Mouse (Mus musculus) heart, embryonic 14.5 days (tissue): ENCODE measurements at regions not wholly inside any gene's neighbourhood (a gene's known extent, or its start where the extent isn't known, plus 50 kb on each side); places are given as distances from the start of the nearest gene placed in this dataset.

ENCODE experiments used
- ATAC-seq: fragments of 200-750 bp; cut with Nextera tagmentation; 2 replicates; pipeline ENCODE4 v1.8.0; 2017; ENCODE audit warnings: low read depth, moderate TSS enrichment; ENCODE audit not compliant: insufficient number of reproducible peaks, insufficient read depth, low FRiP score
- H3K27ac ChIP-seq, 2 experiments: fragments of 200-500 bp in 1 of 2; fragments of 300-500 bp in 1 of 2; sonication (generic) in 1 of 2; replicated peaks in 1 of 2; 2 replicates each; pipeline ENCODE4 v1.5.1; 2012 to 2014; ENCODE audit warnings: low read depth in 2 of 2, low read length in 2 of 2, control low read depth in 1 of 2, mild to moderate bottlenecking in 1 of 2, mixed read lengths in 1 of 2; ENCODE audit not compliant: control insufficient read depth in 1 of 2, insufficient read depth in 1 of 2
- H3K27me3 ChIP-seq: fragments of 300-500 bp; sonication (generic); 2 replicates; pipeline ENCODE4 v1.6.1; 2014; ENCODE audit warnings: mild to moderate bottlenecking, low read length, control low read depth; ENCODE audit not compliant: control insufficient read depth, insufficient read depth
- H3K36me3 ChIP-seq: fragments of 300-500 bp; sonication (generic); 2 replicates; pipeline ENCODE4 v1.6.1; 2014; ENCODE audit warnings: mild to moderate bottlenecking, control low read depth, low read length, mixed read lengths; ENCODE audit not compliant: control insufficient read depth, insufficient read depth
- H3K4me1 ChIP-seq, 2 experiments: fragments of 200-500 bp in 1 of 2; fragments of 300-500 bp in 1 of 2; sonication (generic) in 1 of 2; 2 replicates each; pipeline ENCODE4 v1.6.1; 2012 to 2014; ENCODE audit warnings: low read length in 2 of 2, control low read depth in 1 of 2, mixed read lengths in 1 of 2; ENCODE audit not compliant: control insufficient read depth in 2 of 2, insufficient read depth in 2 of 2
- H3K4me2 ChIP-seq: fragments of 300-500 bp; sonication (generic); 2 replicates; pipeline ENCODE4 v1.6.1; 2014; ENCODE audit warnings: mild to moderate bottlenecking, low read length
- H3K4me3 ChIP-seq, 2 experiments: fragments of 200-500 bp in 1 of 2; fragments of 300-500 bp in 1 of 2; sonication (generic) in 1 of 2; 2 replicates each; pipeline ENCODE4 v1.5.1; 2012 to 2014; ENCODE audit warnings: low read length in 2 of 2, mild to moderate bottlenecking in 2 of 2, control low read depth in 1 of 2, low read depth in 1 of 2, moderate library complexity in 1 of 2; ENCODE audit not compliant: control insufficient read depth in 1 of 2, insufficient read depth in 1 of 2
- H3K9ac ChIP-seq: fragments of 300-500 bp; sonication (generic); 2 replicates; pipeline ENCODE4 v1.6.1; 2014; ENCODE audit warnings: mild to moderate bottlenecking, low read length
- H3K9me3 ChIP-seq: fragments of 300-500 bp; sonication (generic); 2 replicates; pipeline ENCODE4 v1.6.1; 2016; ENCODE audit warnings: low read length, control low read depth; ENCODE audit not compliant: control insufficient read depth
- WGBS: fragments of 180-500 bp; shearing (Covaris S2); extraction: QIAGEN DNeasy Blood & Tissue Kit; methylation state at CpG from one replicate; pipeline ENCODE4 v1.1.7; 2014; 5-methylcytosine and 5-hydroxymethylcytosine counted together

DNA sequence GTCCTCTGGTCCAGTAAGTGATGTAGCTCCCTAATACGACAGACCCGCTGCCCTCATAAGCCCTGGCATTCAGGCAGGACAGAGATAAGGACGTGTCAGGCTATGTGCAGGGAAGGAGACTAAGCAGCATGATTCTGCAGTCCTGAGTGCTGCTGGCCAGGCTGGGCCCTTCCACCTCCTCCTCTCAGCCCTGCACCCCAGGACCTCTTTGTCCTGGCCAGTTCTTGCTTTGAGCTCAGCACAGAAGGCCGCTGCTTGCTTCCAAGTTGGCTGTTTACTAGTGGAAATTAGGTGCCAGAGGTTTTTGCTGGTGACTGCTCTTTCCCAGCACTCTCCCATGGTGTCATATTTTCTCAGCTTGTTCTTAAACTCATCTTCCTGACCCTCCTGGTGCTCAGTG lies 249.3 kb upstream of the Tnp1 start:
- Histone ChIP-seq H3K36me3 (no peaks in the 10 kb centered on the region), H3K9ac (no peak overlapping the region), H3K4me3 (no peak overlapping the region), H3K27ac (no peak overlapping the region), H3K4me2 (no peak overlapping the region), H3K4me1 (peaks cover 6 to 11% of the 10 kb centered on the region in 2 experiments; a peak in 3 of 4 replicates), H3K27me3 (no peaks in the 10 kb centered on the region), H3K9me3 (no peaks in the 10 kb centered on the region)
- WGBS, result 46% methylated on average over 4 of the region's 4 CpGs
- ATAC-seq, result no peak

DNA sequence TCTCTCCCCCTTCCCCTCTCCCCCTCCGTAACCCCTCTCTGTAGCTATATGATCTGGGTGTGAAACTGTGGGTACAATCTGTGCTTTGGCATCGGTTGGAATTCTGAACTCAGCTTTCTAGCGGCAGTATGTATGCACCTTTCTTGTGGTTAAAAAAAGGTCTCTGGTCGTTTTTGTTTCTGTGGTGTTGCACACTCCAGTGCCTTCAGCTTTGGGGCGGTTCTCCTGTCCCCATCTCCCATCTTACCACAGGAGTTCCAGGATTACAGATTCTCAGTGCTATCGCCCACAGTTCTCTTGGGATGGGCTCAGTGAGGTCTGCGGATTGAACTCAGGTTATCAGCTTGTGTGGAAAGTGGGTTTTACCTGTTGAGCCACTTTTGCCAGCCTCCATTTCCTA lies 248.5 kb upstream of the Tnp1 start:
- 87% methylated on average over 7 of the region's 7 CpGs for WGBS
- no peak for ATAC-seq
- no peak overlapping the region for H3K4me3 ChIP-seq
- no peak overlapping the region for H3K4me2 ChIP-seq
- H3K36me3 ChIP-seq, result no peaks in the 10 kb centered on the region
- H3K27ac ChIP-seq, result no peak overlapping the region
- H3K4me1 ChIP-seq, result peaks cover 10 to 14% of the 10 kb centered on the region in 2 experiments
- H3K9ac ChIP-seq, result no peak overlapping the region
- H3K9me3 ChIP-seq, result no peaks in the 10 kb centered on the region
- H3K27me3 ChIP-seq, result no peaks in the 10 kb centered on the region

DNA sequence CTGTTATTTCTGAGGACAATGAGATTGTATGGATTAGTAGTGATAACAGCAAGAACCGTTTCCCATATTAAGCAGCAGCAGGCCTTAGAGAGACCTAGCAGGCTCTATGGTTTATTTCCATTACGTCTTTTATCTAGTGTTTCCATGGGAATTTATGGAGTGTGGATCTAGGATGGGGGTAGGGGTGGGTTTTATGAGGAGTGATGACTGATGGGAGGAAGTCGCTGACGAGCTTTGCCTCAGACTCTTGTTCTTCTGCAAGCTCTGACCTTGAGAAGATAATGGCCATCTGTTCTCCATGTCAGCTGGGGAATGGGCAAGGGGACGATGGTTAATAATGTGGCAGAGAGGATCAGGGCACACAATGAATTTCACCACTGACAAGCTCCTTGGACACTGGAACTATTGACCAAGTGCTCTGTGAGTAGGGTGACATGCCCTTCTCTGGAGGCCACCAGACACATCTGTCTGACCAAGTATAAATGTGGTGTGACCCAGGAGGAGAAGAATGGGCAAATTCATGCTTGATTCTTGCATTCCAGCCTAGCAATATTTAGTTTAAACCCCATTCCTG lies 243.9 kb upstream of the Tnp1 start:
- Histone ChIP-seq H3K4me3 (no peak overlapping the region), H3K27ac (no peak overlapping the region; a peak in 1 of 4 replicates), H3K4me2 (no peak overlapping the region), H3K4me1 (peaks cover 7 to 28% of the 10 kb centered on the region in 2 experiments), H3K9ac (no peak overlapping the region), H3K36me3 (no peaks in the 10 kb centered on the region), H3K9me3 (no peaks in the 10 kb centered on the region), H3K27me3 (no peaks in the 10 kb centered on the region)
- ATAC-seq, result no peak
- 12% methylated on average over 5 of the region's 5 CpGs for WGBS

DNA sequence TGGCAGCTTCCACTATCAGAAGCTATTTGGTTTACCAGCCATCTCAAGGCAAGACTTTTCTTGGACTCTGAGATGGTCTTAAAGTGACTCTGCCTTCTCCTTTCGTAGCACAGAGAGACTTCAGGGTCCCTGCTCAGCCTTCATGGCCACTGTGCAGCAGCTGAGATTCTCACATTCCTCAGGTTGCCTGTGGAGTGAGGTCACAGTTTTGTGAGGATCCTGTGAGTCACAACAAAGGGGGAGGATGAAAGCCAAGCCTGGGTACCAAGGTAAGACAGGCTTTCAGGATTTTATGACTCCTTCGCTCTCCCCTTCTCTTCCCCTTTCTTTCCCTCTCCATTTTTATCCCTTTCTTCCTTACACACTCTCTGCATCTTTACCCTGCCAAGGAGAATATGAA lies 241.6 kb upstream of the Tnp1 start:
- Histone ChIP-seq H3K27me3 (no peaks in the 10 kb centered on the region), H3K9ac (no peak overlapping the region), H3K4me1 (peaks cover 7 to 28% of the 10 kb centered on the region in 2 experiments), H3K4me3 (no peak overlapping the region), H3K27ac (no peak overlapping the region), H3K9me3 (no peaks in the 10 kb centered on the region), H3K36me3 (no peaks in the 10 kb centered on the region), H3K4me2 (no peak overlapping the region)
- ATAC-seq, result no peak
- 86% methylated on average over 2 of the region's 2 CpGs for WGBS

DNA sequence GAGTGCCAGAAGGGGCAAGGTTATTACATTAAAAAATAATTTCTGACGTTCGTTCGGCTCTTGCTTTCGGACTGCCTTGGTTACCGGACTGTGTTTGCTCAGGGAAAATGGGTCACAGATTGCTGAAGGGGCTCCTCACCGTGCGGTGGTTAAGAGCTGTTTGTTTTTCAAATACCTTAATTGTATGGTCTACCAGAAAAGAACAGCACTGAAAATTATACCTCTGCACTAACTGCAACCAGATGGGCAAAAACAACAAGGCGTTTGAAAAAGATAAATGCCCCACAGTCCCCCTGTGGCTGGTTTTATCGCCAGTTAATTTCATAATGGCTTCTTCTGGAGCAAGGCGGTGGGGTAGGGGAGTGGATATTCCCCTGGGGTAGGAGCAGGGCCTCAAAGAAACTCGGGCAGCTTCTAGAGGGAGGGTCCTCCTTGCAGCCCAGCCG lies 236.2 kb upstream of the Tnp1 start:
- Histone ChIP-seq H3K27ac (no peak overlapping the region), H3K27me3 (no peaks in the 10 kb centered on the region), H3K9ac (no peak overlapping the region), H3K4me3 (no peak overlapping the region), H3K4me1 (peaks cover 4 to 14% of the 10 kb centered on the region in 2 experiments), H3K9me3 (no peaks in the 10 kb centered on the region), H3K4me2 (no peak overlapping the region), H3K36me3 (no peaks in the 10 kb centered on the region)
- no peak for ATAC-seq
- WGBS, result 77% methylated on average over 12 of the region's 12 CpGs

DNA sequence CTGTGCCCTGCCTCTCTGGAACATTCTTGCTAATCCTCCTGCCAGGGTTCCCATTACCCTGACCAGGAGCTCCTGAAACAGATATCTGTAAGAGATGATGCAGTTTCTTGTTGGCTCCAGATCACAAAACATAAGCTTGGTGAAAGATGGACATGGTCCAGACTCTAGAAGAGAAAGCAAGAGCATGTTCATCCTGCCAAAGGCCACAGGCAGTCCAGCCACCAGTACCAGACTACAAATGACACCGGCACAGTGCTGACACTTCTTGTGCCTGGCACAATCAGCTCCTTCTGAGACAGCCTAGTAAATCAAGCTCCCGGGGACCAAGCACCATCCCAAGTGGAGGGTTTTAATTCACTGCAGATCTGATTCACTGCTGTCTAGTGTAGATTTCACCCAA lies 228.3 kb upstream of the Tnp1 start:
- Histone ChIP-seq H3K27ac (no peak overlapping the region), H3K9me3 (no peaks in the 10 kb centered on the region), H3K4me1 (peaks cover 2 to 8% of the 10 kb centered on the region in 2 experiments; a peak in 1 of 4 replicates), H3K27me3 (no peaks in the 10 kb centered on the region), H3K9ac (no peak overlapping the region), H3K4me3 (no peak overlapping the region), H3K36me3 (no peaks in the 10 kb centered on the region), H3K4me2 (no peak overlapping the region)
- ATAC-seq, result no peak
- WGBS, result 23% methylated on average over 2 of the region's 2 CpGs

DNA sequence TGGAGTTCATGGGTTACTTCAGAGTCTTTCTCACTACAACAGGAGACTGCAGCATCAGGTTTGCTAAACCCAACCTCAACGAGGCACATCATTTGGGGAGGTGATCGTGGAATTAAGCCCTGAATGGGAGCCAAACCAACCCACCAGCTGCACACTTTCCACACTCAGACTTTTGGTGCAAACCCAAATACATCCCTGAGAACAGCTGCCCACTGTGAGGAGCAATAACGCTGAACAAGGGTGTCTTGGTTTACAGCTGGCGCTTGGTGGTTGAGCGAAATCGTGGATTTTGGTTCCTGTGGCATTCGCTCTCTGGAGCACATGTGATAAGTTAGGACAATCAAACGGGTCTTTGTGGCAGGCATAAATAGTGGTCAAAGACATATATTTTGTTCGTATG lies 226.6 kb upstream of the Tnp1 start:
- H3K4me3 ChIP-seq, result no peak overlapping the region
- H3K4me2 ChIP-seq, result no peak overlapping the region
- no peak overlapping the region for H3K9ac ChIP-seq
- peaks cover 2 to 9% of the 10 kb centered on the region in 2 experiments; a peak in 1 of 4 replicates for H3K4me1 ChIP-seq
- H3K36me3 ChIP-seq, result no peaks in the 10 kb centered on the region
- H3K27ac ChIP-seq, result no peak overlapping the region
- no peaks in the 10 kb centered on the region for H3K27me3 ChIP-seq
- H3K9me3 ChIP-seq, result no peaks in the 10 kb centered on the region
- 85% methylated on average over 9 of the region's 9 CpGs for WGBS
- no peak for ATAC-seq

DNA sequence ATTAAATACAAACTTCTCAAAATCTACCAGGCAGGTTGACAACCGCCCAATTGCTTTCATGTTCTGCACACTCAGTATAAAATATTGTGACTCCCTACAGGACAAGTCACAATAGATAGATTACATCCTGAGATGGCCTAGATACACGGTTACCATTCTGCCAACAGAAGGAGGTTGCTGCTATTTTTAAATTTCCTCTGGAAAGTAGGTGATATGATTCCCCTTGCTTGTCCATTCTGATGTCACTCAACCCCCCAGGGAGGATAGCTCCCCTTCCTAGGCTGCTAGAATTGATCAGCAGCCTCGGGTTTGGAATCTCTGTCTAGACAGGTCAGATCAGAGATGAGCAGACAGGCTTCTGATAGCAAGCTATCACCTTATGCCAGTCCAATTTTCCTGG lies 221.2 kb upstream of the Tnp1 start:
- H3K4me2 ChIP-seq, result no peak overlapping the region
- no peak overlapping the region for H3K9ac ChIP-seq
- H3K4me3 ChIP-seq, result no peak overlapping the region
- no peaks in the 10 kb centered on the region for H3K9me3 ChIP-seq
- no peak for ATAC-seq
- H3K4me1 ChIP-seq, result peaks cover 6 to 18% of the 10 kb centered on the region in 2 experiments
- H3K27ac ChIP-seq, result no peak overlapping the region
- H3K36me3 ChIP-seq, result no peaks in the 10 kb centered on the region
- H3K27me3 ChIP-seq, result no peaks in the 10 kb centered on the region
- 39% methylated on average over 3 of the region's 3 CpGs for WGBS
